Mouse (Mus musculus): ENCODE results near the gene Hmgn2. TPM values are rescaled to one million over a fixed set of nuclear protein-coding genes. Genes with fewer than 3 reads are reported as not detected.
"Not testable (repeated sequence)": the region's sequence is repeated elsewhere in the genome, so short reads cannot be mapped to it uniquely, and the experiment has no call there.

Hmgn2 gene
- total RNA-seq, 2 experiments from 2014 or later = 274 to 291 TPM

- intact Hi-C loops (cut with DNase I) = no loop called here
Observed at GRCm38 (mm10) chr4:133929278-133929670, 39.2 kb downstream of the Hmgn2 start.

GRCm38 (mm10) chr4:133928576-133929277, 39.7 kb downstream of the Hmgn2 start:
- intact Hi-C loops (cut with DNase I) = no loop called here
- no peak for DNase-seq

More at GRCm38 (mm10) chr4:133929278-133929670, 39.2 kb downstream of the Hmgn2 start:
- no peak for DNase-seq

- no peak for DNase-seq
Observed at GRCm38 (mm10) chr4:133925204-133925603, 43.2 kb downstream of the Hmgn2 start.

GRCm38 (mm10) chr4:133923743-133924142, 44.7 kb downstream of the Hmgn2 start:
- DNase-seq = no peak
- intact Hi-C loops (cut with DNase I) = no loop called here

More at GRCm38 (mm10) chr4:133925204-133925603, 43.2 kb downstream of the Hmgn2 start:
- intact Hi-C loops (cut with DNase I) = no loop called here

- intact Hi-C loops (cut with DNase I) = loop anchor here (10.0 kb wide), 1 partner anchor 47 kb away; the partner anchor contains the start of gene Hmgn2
- not testable (repeated sequence) for DNase-seq
Observed at GRCm38 (mm10) chr4:133918093-133918825, 50.2 kb downstream of the Hmgn2 start.

Other genes with a start within 250 kb of the Hmgn2 start
- gene Arid1a, start 211.9 kb downstream of the Hmgn2 start, total RNA-seq (2021) = 100 to 1,000 TPM; 114 to 121 TPM
- gene Rps6ka1, start 80.9 kb downstream of the Hmgn2 start, total RNA-seq (2021) = 10 to 100 TPM; 16.8 to 18.7 TPM
- 10 to 100 TPM; 49.1 to 57.1 TPM for gene Dhdds, start 32.3 kb upstream of the Hmgn2 start, total RNA-seq (2021)
- not detected for gene Lin28a, start 50.2 kb upstream of the Hmgn2 start, total RNA-seq (2021)
- not detected for gene Zfp683, start 85.2 kb upstream of the Hmgn2 start, total RNA-seq (2021)
- 1 to 10 TPM; 5.8 to 8.5 TPM for gene Crybg2, start 92.2 kb upstream of the Hmgn2 start, total RNA-seq (2021)
- gene Cd52, start 126.4 kb upstream of the Hmgn2 start, total RNA-seq (2021) = 1 to 10 TPM; 1.1 to 1.6 TPM
- gene Ubxn11, start 133.9 kb upstream of the Hmgn2 start, total RNA-seq (2021) = 10 to 100 TPM; 16.9 to 24.0 TPM
- gene Sh3bgrl3, start 160.1 kb upstream of the Hmgn2 start, total RNA-seq (2021) = 100 to 1,000 TPM; 214 to 231 TPM
- gene Cep85, start 218.5 kb upstream of the Hmgn2 start, total RNA-seq (2021) = 10 to 100 TPM; 11.2 to 17.0 TPM
- gene Gm7534, start 234.4 kb upstream of the Hmgn2 start, total RNA-seq (2021) = not detected